Mouse (Mus musculus) MEL (cell line): Measurements from ENCODE around the gene Numa1. TPM values are rescaled to one million over a fixed set of nuclear protein-coding genes. Genes with fewer than 3 reads are reported as not detected.

Experiments
- DNase-seq: peaks from one replicate; pipeline ENCODE4 v3.0.0; 2011; ENCODE audit warnings: low read depth, low spot score
- H3K27ac ChIP-seq: 2 replicates; pipeline ENCODE4 v1.5.1; 2012; ENCODE audit warnings: low read depth, mild to moderate bottlenecking, control low read depth, low read length, moderate library complexity; ENCODE audit not compliant: control insufficient read depth
- H3K27me3 ChIP-seq, 2 experiments: fragments of 150-350 bp in 1 of 2; sonication (generic) in 1 of 2; 2 replicates each; pipeline ENCODE4 v1.6.1; 2012; ENCODE audit warnings: low read length in 2 of 2, mild to moderate bottlenecking in 2 of 2, improper control_type of control experiment in 1 of 2, moderate library complexity in 1 of 2; ENCODE audit not compliant: insufficient read depth in 2 of 2, control insufficient read depth in 1 of 2
- H3K36me3 ChIP-seq, 2 experiments: 2 replicates each; pipeline ENCODE4 v1.6.1; 2012 to 2014; ENCODE audit warnings: low read length in 2 of 2, improper control_type of control experiment in 1 of 2, inconsistent platforms in 1 of 2, mild to moderate bottlenecking in 1 of 2; ENCODE audit not compliant: insufficient read depth in 2 of 2, control insufficient read depth in 1 of 2
- H3K4me1 ChIP-seq, 2 experiments: fragments of 150-350 bp in 1 of 2; sonication (generic) in 1 of 2; 2 replicates each; pipeline ENCODE4 v1.6.1; 2012; ENCODE audit warnings: low read length in 2 of 2, improper control_type of control experiment in 1 of 2, mild to moderate bottlenecking in 1 of 2; ENCODE audit not compliant: insufficient read depth in 2 of 2, control insufficient read depth in 1 of 2
- H3K4me3 ChIP-seq, 2 experiments: fragments of 150-350 bp in 1 of 2; sonication (generic) in 1 of 2; 2 replicates each; pipeline ENCODE4 v1.5.1; 2012; ENCODE audit warnings: low read depth in 2 of 2, low read length in 2 of 2, mild to moderate bottlenecking in 2 of 2, moderate library complexity in 2 of 2, control low read depth in 1 of 2, improper control_type of control experiment in 1 of 2; ENCODE audit not compliant: control insufficient read depth in 1 of 2, insufficient read depth in 1 of 2
- H3K79me2 ChIP-seq: 2 replicates; pipeline ENCODE4 v1.6.1; 2012; ENCODE audit warnings: mild to moderate bottlenecking, low read length, moderate library complexity; ENCODE audit not compliant: control insufficient read depth, poor library complexity, insufficient read depth
- H3K9ac ChIP-seq: 2 replicates; pipeline ENCODE4 v1.6.1; 2012; ENCODE audit warnings: low read depth, mild to moderate bottlenecking, control low read depth, low read length, moderate library complexity; ENCODE audit not compliant: control insufficient read depth, poor library complexity, severe bottlenecking
- H3K9me3 ChIP-seq: fragments of 150-350 bp; sonication (generic); replicated peaks from 2 replicates; pipeline ENCODE4 v1.6.1; 2012; ENCODE audit warnings: mild to moderate bottlenecking, low read length, improper control_type of control experiment, moderate library complexity; ENCODE audit not compliant: insufficient read depth
- BHLHE40 ChIP-seq: IDR thresholded peaks from 2 replicates; pipeline ENCODE4 v1.6.1; 2012; ENCODE audit warnings: low read depth, mild to moderate bottlenecking, inconsistent platforms, low read length, improper control_type of control experiment, borderline replicate concordance
- CHD2 ChIP-seq: IDR thresholded peaks from 2 replicates; pipeline ENCODE4 v1.6.1; 2011; ENCODE audit warnings: low read length, improper control_type of control experiment
- CTCF ChIP-seq, 3 experiments: IDR thresholded peaks in 2 of 3; conservative IDR thresholded peaks in 1 of 3; 2 replicates each; pipeline ENCODE4 v1.5.1; 2011 to 2012; ENCODE audit warnings: low read length in 3 of 3, low read depth in 2 of 3, mild to moderate bottlenecking in 2 of 3, improper control_type of control experiment in 1 of 3, inconsistent platforms in 1 of 3, mixed read lengths in 1 of 3, moderate library complexity in 1 of 3; ENCODE audit not compliant: control insufficient read depth in 1 of 3, insufficient read depth in 1 of 3, poor library complexity in 1 of 3, severe bottlenecking in 1 of 3
- ELF1 ChIP-seq: IDR thresholded peaks from 2 replicates; pipeline ENCODE4 v1.6.1; 2014; ENCODE audit warnings: low read depth, mild to moderate bottlenecking, inconsistent platforms, low read length, improper control_type of control experiment, moderate library complexity
- GABPA ChIP-seq: IDR thresholded peaks from 2 replicates; pipeline ENCODE4 v1.6.1; 2012; ENCODE audit warnings: low read depth, mild to moderate bottlenecking, inconsistent platforms, low read length, improper control_type of control experiment, moderate library complexity
- GATA1 ChIP-seq: IDR thresholded peaks from 2 replicates; pipeline ENCODE4 v1.6.1; 2011; ENCODE audit warnings: low read depth, low read length, improper control_type of control experiment
- HCFC1 ChIP-seq: IDR thresholded peaks from 2 replicates; pipeline ENCODE4 v1.6.1; 2012; ENCODE audit warnings: low read depth, mild to moderate bottlenecking, inconsistent platforms, low read length, improper control_type of control experiment, moderate library complexity
- KAT2A ChIP-seq: conservative IDR thresholded peaks from 2 replicates; pipeline ENCODE4 v1.6.1; 2012; ENCODE audit warnings: low read depth, low read length, improper control_type of control experiment, inconsistent platforms
- MAX ChIP-seq: IDR thresholded peaks from 2 replicates; pipeline ENCODE4 v1.6.1; 2011; ENCODE audit warnings: low read length, improper control_type of control experiment
- MEF2A ChIP-seq: IDR thresholded peaks from 2 replicates; pipeline ENCODE4 v1.6.1; 2014; ENCODE audit warnings: low read depth, mild to moderate bottlenecking, inconsistent platforms, low read length, improper control_type of control experiment; ENCODE audit not compliant: poor library complexity, insufficient replicate concordance, severe bottlenecking; ENCODE audit errors: extremely low read depth
- MXI1 ChIP-seq: IDR thresholded peaks from 2 replicates; pipeline ENCODE4 v1.6.1; 2011; ENCODE audit warnings: mild to moderate bottlenecking, low read depth, low read length, improper control_type of control experiment
- MYC ChIP-seq: IDR thresholded peaks from 2 replicates; pipeline ENCODE4 v1.6.1; 2011; ENCODE audit warnings: low read depth, mild to moderate bottlenecking, low read length, improper control_type of control experiment, moderate library complexity
- NELFE ChIP-seq: IDR thresholded peaks from 2 replicates; pipeline ENCODE4 v1.6.1; 2011; ENCODE audit warnings: low read depth, low read length, improper control_type of control experiment
- POLR2AphosphoS2 ChIP-seq: IDR thresholded peaks from 2 replicates; pipeline ENCODE4 v1.6.1; 2011; ENCODE audit warnings: low read length, improper control_type of control experiment
- POLR2AphosphoS5 ChIP-seq: IDR thresholded peaks from 2 replicates; pipeline ENCODE4 v1.6.1; 2012; ENCODE audit warnings: low read depth, borderline replicate concordance, mild to moderate bottlenecking, inconsistent platforms, low read length, moderate library complexity, mixed read lengths
- ZC3H11A ChIP-seq: IDR thresholded peaks from 2 replicates; pipeline ENCODE4 v1.6.1; 2012; ENCODE audit warnings: low read depth, mild to moderate bottlenecking, inconsistent platforms, low read length, improper control_type of control experiment
- polyA plus RNA-seq, 2 experiments: library from polyadenylated mRNA; stranded (reverse) in 1 of 2; unstranded in 1 of 2; fragments of >175 nt in 1 of 2; fragments of >200 nt in 1 of 2; gene quantifications; 2 replicates each; pipeline versions ENCODE4 v1.2.1 to v1.2.4; 2012; ENCODE audit warnings: low replicate concordance in 2 of 2, low read depth in 1 of 2; ENCODE audit not compliant: insufficient read length in 2 of 2, insufficient read depth in 1 of 2, missing spikeins in 1 of 2
- total RNA-seq: library from RNA; depleted of rRNA; stranded (reverse); fragments of 300-350 nt; gene quantifications from 2 replicates; pipeline ENCODE4 v1.2.3, GENCODE M21; 2012

Gene Numa1
- total and polyA plus RNA-seq, 3 experiments, result 48.7 to 91.2 (median 50.0) TPM

GRCm38 (mm10) chr7:101908367-101908766, 25.5 kb upstream of the Numa1 start:
- Histone ChIP-seq H3K9ac (no peak overlapping the region), H3K27me3 (no peaks in the 10 kb centered on the region), H3K9me3 (no peaks in the 10 kb centered on the region), H3K36me3 (peaks cover 0 to 11% of the 10 kb centered on the region in 2 experiments; a peak in 3 of 4 replicates), H3K4me1 (peaks cover 15 to 20% of the 10 kb centered on the region in 2 experiments), H3K79me2 (peaks cover 15% of the 10 kb centered on the region), H3K4me3 (no peak overlapping the region), H3K27ac (no peak overlapping the region)
- DNase-seq, result no peak
- TF ChIP-seq MYC (no peak), HCFC1 (no peak), NELFE (no peak), BHLHE40 (no peak), POLR2AphosphoS2 (no peak), KAT2A (no peak), MAX (no peak), MEF2A (no peak), MXI1 (no peak), ELF1 (no peak)

DNA sequence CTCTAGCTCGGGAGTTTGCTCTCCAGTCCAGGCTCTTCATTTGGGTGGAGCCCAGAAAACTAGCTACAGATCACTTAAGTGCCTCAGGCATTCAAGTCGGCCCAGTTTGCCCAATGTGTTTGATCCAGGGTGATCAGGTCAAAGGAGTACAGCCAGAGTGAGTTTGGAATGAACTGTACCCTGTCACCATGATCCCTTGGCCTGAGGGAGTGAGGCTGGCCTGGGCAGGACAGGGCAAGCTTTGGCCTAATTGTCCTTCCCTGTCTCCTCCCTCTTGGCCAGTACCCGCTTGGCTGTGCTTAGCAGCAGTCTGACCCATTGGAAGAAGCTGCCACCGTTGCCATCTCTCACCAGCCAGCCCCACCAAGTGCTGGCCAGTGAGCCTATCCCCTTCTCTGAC, 23.8 kb upstream of the Numa1 start:
- DNase-seq, result no peak
- no peak overlapping the region for H3K27ac ChIP-seq
- no peak overlapping the region for H3K9ac ChIP-seq
- H3K27me3 ChIP-seq, result no peaks in the 10 kb centered on the region
- peaks cover 5 to 7% of the 10 kb centered on the region in 2 experiments for H3K36me3 ChIP-seq
- H3K4me1 ChIP-seq, result peaks cover 13 to 20% of the 10 kb centered on the region in 2 experiments
- peaks cover 15% of the 10 kb centered on the region for H3K79me2 ChIP-seq
- H3K4me3 ChIP-seq, result no peak overlapping the region
- H3K9me3 ChIP-seq, result no peaks in the 10 kb centered on the region
- TF ChIP-seq MAX (no peak), CHD2 (no peak), GABPA (no peak), MEF2A (no peak), MYC (no peak), POLR2AphosphoS5 (no peak), ZC3H11A (no peak), GATA1 (no peak)

- DNase-seq, result no peak
- peaks cover 5 to 6% of the 10 kb centered on the region in 2 experiments for H3K36me3 ChIP-seq
- peaks cover 6% of the 10 kb centered on the region for H3K79me2 ChIP-seq
- no peaks in the 10 kb centered on the region for H3K9me3 ChIP-seq
- no peak overlapping the region for H3K27ac ChIP-seq
- H3K4me1 ChIP-seq, result peaks cover 6 to 13% of the 10 kb centered on the region in 2 experiments
- no peak overlapping the region for H3K4me3 ChIP-seq
- TF ChIP-seq CTCF (IDR thresholded peaks at IDR 0.05 in 2 of 3, conservative IDR thresholded peaks at IDR 0.05 in 1 of 3; ENCODE audit: control insufficient read depth in 1 of 3, insufficient read depth in 1 of 3, low read depth in 2 of 3, low read length in 3 of 3, poor library complexity in 1 of 3, severe bottlenecking in 1 of 3), result peak in 2 of 3 experiments; percentile 29 to 32; a peak in 3 of 6 replicates
- TF ChIP-seq CHD2, result no peak
- no peak overlapping the region for H3K9ac ChIP-seq
- no peaks in the 10 kb centered on the region for H3K27me3 ChIP-seq
These were observed 21.9 kb upstream of the Numa1 start for GRCm38 (mm10) chr7:101911982-101912381.
